Mouse (Mus musculus) cerebellum, adult (tissue): ENCODE measurements around the gene Rccd1.

Experiments
- ATAC-seq: cut with Nextera tagmentation; 2 replicates; pipeline ENCODE4 v1.9.2; 2017; ENCODE audit warnings: mild to moderate bottlenecking, moderate library complexity, mixed read lengths; ENCODE audit not compliant: insufficient number of reproducible peaks, low FRiP score, low TSS enrichment

Rccd1 gene

DNA sequence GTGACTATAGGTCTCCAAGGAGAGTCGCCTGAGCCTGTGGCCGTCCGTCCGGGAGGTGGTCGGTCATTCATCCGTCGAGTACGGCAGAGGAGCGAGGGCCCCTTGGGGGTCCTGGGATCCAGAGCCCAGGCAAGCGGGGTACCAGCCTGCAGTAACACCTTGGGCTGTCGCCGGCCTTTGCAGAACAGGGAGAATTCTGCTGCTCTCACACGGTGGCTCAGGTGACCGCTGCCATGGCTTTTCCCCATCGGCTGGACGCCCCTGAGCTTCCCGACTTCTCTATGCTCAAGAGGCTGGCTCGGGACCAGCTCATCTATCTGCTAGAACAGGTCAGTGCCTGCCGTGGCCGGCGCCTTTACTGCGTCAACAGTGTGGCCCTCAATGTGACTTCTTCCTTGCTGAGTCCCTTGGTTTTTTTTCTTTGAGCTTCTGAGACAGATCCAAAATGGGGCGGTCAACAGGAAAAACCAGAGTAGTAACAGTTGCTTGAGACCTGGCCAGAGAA, 54.5 kb downstream of the Rccd1 start:
- ATAC-seq: peak; percentile 38; the same call in 1 of the 2 replicates

DNA sequence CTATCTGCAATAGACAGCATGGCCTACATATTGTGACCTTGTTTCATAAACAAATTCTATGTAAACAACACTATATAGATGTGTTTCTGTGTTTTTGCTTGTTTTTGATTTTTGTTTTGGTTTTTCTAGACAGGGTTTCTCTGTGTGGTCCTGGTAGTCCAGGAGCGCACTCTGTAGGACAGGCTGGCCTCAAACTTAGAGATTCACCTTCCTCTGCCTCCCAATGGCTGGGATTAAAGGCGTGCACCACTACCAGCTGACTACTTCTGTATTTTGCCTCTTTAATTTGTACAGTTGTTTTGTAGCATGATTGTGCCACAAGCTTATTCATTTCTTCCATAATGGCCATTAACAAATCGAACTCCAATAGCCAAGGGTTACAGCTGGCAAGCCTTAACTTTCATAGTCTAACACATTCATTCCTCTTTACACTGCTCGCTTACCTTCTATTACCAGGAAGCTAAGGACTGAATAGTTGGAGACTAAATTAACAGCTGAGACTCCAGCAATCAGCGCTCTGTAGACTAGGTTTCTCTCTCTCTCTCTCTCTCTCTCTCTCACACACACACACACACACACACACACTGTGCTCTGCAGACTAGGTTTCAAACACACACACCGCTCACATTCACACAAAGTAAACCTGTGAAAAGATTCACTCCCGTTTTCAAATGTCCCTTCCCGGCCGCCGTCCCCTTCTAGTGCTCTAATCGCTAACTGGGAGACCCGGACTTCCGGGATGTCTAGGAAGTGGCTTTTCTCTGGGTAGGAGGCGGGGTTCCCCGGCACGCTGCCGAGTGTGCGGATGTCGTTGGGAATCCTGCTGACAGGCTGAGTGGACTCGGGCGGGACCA, 55.1 kb downstream of the Rccd1 start, which contains the start of gene Vps33b:
Gene Vps33b (plus strand): TSS at position 753 of the 854 bp plus-strand sequence.
- peak; percentile 87 for ATAC-seq

DNA sequence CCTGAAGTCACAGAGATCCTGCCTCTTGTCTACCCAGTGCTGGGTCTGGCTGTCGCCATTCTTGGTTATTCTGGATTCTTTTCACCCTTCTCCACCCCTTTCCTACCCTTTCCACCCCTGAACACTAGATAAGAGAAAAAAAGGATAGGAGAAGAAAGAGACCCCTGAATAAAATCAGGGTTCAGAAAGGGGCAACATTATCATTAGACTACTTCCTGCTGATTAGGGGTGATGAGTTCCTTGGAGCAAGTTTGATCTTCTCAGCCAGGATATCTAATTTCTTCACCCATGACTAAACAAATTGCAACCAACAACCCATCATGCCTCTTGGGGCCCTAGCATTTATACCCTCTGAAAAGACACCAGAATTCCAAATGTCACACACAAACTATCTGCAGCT, 56.5 kb downstream of the Rccd1 start:
- no peak for ATAC-seq

DNA sequence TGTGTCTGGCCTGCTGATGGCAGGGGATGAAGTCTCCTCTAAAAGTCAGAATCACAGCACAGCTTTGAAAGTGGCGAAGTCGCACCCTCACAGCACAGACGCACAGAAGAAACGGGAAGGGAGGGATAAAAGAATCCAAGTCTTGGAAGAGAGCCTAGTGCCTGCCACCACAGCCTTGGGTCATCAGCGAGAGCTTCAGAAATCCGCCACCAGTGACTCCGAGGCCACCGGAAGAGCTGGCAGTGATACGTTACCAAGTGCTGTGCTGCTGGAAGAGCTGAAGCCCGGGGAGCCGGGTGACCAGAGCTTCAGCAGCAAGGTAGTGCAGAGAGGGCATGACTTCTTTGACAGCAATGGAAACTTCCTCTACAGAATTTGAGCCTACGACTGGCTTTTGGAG, 59.6 kb downstream of the Rccd1 start:
- no peak for ATAC-seq

DNA sequence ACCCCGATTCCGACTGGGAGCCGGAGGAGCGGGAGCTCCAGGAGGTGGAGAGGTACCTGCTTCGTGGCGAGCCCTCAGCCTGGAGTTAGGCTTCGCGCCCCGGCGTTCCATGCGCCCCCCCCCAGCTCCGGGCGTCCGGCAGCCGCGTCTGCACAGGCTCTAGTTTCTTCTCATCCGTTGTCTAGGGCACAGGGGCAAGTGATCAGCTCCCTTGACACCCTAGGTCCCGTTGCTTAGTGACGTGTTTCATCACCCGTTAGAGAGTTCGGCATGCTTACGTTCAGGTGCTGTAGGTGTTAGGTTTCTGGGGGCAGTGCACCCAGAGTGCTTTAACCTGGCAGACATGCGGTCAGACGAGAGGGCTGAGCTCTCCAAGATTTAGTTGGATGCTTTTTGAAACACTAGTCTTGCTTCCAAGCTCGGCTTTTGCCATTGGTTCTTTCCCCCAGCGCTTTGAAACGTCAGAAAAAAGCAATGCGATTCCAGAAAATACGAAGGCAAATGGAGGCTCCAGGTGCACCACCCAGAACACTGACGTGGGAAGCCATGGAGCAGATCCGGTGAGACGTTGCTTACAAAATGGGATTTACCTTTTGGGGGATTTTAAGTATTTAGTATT, 62.8 kb downstream of the Rccd1 start:
- 0 out of 2 replicates have a peak, but pooled peaks have one; percentile 10 for ATAC-seq

DNA sequence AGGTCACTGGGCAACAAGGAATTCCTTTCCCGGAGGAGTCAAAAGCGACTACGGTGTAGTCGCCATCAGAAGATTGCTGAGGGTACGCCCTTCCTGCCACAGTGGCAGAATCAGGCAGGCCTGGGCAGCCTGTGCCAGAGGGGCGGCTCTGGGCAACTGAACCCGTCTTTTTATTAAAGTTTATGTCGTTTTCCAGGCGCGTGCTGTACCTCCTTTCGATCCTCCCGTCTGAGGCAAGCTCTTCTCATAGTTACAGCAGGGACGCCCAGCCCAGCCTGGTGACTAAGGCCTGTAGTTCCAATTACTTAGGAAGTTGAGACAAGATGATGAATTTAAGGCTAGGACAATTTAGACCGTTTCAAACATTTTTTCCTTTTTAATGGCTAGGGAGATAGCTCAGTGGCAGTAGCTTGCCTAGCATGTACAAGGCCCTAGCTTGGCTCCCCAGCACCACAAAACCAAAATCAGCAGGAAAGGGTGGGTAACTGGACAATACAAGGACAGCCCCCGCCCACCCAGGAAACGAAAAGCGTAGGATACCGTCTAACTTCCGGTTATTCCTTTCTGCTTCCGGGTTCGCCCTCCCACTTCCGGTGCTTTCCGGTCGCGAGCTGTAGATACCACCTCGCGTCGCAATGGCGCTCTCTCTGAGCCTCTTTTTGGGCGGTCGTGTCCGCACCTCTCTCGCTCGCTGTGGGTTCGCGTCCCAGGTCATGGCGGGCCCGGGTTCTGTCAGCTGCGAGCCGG, 63.5 kb downstream of the Rccd1 start, which contains the start of gene Ngrn:
Gene Ngrn (plus strand): TSS at position 591 of the 747 bp plus-strand sequence.
- ATAC-seq: peak; percentile 85; the same call in 1 of the 2 replicates

DNA sequence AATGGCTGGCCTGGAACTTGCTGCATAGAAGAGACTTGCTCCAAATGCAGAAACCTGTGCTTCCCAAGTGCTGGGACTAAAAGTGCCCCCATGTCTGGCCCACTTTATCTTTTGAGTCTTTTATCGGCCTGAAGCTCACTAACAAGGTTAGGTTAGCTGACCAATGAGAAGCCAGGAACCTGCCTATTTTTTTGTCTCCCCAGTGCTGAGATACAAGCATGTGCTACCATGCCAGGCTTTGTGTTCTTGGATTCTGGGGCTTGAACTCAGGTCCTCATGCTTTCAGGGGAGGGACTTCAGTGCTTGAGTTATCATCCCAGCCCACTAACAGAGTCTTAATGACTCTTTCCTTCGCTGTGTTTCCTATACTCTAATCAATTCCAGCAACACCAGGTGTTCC, 66.5 kb downstream of the Rccd1 start:
- ATAC-seq: no peak

DNA sequence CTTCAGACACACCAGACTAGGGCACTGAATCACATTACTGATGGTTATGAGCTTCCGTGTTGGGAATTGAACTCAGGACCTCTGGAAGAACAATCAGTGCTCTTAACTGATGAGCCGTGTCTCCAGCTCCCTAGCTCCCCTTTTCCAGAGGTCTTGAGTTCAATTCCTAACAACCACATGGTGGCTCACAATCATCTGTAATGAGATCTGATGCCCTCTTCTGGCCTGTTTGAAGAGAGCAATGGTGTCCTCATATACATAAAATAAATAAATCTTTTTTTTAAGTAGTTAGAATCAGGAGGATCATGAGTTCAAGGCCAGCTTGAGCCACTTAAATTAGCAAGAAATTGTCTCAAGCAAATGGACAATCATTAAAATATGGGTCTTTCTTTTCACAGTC, 68.3 kb downstream of the Rccd1 start:
- no peak for ATAC-seq

DNA sequence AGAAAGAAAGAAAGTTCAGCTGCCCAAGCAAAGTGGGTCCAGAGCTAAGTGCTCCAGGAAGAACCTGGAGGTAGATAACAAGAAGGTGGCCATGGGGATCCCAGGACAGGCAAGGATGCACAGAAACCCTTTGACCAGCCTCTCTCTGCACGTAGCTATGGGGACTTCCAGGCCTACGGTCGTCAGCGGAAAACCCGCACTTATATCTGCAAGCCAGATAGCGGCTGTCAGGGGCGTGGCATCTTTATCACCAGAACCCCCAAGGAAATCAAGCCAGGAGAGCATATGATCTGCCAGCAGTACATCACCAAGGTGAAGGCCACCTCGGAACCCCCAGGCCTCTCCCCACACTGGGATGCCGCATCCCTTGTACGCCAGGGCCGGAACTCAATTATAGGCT, 71.4 kb downstream of the Rccd1 start:
- ATAC-seq: no peak

DNA sequence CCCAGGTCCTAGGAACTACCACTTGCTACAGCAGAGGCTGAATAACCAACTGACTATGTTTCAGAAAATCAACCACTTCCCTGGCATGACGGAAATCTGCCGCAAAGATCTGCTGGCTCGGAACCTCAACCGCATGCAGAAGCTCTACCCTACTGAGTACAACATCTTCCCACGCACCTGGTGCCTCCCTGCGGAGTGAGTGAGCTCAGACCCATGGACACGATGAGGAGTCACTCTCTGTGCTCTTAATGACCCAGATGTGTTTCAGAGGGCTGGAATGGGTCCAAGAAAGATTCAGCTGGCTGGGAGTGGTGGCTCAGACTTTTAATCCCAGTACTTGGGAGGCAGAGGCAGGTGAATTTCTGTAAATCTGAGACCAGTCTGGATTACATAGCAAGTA, 71.8 kb downstream of the Rccd1 start:
- no peak for ATAC-seq

DNA sequence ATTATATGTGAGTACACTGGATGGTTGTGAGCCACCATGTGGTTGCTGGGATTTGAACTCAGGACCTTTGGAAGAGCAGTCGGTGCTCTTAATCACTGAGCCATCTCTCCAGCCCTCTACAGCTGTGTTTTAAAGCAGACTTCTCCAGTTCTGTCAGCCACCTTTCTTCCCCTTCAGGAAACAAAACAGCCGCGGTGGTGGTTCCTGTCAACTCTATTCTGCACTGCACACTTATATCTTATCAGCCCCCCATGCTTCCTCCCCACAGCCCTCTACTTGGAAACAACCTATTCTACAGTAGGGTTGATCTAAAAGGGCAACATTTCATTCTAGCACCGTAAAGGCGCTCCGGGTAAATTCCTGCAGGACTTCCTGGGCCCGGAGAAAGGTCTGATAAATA, 77.4 kb downstream of the Rccd1 start:
- ATAC-seq: no peak

DNA sequence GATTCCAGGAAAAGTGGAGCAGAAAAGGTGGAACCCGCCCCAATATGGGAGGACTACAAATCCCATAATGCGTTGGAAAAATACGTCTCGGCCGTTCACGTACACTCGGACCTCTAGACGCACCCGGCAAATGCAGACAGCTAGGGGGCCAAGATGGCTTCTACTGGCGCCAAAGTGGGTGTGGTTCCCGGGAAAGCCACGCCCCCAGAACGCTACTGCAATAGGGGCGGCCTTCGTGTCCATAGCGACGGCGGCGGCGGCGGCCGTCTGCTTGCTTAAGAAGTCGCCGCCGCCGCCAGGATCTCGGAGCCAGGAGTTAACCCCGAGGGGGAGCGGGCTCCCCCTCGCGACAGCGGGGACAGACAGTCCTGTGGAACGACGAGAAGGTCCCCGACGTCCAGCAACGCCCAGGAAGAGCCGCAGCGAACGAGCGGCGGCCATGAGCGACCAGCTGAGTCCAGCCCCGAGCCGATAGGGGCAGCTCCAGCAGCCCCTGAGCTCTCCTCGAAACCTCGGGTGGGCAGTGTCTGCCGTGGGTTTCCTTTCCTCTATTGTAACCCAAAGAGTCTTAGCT, 78.0 kb downstream of the Rccd1 start, which contains the start of gene Ttll13:
Gene Ttll13 (plus strand): TSS at position 229 of the 574 bp plus-strand sequence.
- peak; percentile 98 for ATAC-seq

DNA sequence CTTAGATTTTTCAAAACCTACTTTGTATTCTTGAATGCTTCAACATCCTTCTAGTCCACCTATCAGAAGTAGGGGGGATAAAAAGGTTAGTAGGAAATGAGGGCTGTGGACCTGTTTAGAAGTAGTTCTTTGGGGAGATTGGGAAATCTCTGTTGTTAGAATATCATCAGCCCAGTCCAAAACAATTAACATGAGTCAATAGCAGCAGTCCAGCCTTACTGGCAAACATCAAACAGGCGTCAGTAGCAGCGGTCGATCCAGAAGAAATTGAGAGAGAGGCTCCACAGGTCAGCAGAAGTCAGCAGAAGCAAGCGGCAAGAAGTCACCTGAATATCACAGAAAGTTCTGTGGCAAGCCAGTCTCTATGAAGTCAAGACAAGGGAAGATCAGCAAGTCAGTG, 79.4 kb downstream of the Rccd1 start:
- no peak for ATAC-seq
